Mouse (Mus musculus): Measurements from ENCODE around the gene Brd2. TPM values are rescaled to one million over a fixed set of nuclear protein-coding genes. Genes with fewer than 3 reads are reported as not detected.

The Brd2 gene
- polyA plus RNA-seq, 1 experiment from 2014 or later, result 107 TPM

DNA sequence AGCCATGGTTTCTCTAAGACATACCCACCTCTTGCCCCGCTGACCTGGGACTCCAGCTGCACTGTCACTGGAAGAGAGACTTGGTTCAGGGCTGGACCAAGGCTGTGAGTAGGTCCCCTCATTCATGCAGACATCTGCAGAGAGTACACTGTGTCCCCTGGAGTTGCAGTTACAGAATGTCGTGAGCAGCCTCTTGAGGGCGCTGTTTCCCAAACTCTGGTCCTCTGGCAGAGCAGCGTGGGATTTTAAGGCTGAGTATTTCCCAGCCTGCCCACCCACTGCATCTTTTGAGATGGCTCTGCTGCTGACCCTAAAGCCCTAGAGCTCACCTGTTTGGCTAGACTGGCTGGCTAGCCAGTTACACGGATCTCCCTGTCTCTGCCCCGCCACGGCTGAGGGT, 31.5 kb downstream of the Brd2 start:
- DNase-seq (ENCODE audit: low spot score), result peak; percentile 66

DNA sequence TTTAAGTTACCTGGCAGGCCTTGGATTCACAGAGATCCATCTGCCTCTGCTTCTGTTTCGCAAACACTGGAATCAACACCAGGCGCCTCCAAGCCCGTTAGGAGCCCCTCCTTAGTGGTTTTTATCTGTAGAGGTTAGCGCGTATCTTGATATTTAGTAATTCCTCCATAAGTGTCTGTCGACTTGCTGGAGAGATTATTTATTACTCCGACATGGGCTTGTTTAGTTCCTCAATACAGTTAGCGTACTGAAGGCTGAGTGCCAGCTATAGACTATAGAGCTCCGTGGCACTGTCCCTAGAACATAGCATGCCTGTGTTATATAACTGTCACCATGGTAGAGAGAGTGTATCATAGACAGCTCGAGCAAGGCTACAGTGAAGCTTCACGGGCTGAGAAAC, 34.3 kb downstream of the Brd2 start:
- DNase-seq (ENCODE audit: low spot score), result no peak

DNA sequence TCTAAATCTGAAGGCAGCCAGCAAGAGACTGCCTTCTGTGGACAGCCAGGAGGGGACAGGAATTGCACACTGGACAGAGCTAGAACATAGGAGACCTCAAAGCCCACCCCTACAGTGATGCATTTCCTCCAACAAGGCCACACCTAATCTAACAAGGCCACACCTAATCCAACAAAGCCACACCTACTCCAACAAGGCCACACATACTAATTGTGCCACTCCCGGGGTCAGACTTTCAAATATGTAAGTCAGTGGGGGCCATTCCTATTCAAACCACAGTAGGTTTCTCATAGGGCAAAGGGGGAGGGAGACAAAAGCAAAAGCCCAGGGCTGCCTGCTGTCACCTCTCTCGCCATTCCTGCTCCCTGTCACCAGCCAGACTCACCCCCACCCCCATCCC, 35.0 kb downstream of the Brd2 start:
- DNase-seq (ENCODE audit: low spot score), result no peak

DNA sequence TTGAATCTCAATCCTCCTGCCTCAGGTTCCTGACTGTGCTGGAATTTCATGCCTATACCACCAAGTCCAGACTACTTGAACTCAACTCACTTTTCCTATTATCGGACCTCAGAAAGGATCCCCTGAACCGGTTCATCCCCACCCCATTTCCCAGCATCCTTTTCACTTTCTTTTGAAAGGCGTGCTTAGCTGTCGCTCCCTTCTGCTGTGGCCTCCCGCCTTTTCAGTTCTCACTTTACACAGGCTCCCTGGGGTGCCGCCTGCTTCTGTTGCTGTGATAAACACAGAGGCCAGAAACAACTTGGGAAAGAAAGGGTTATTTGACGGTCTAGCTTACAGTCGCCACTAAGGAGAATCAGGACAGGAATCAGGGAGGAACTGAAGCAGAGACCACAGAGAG, 39.3 kb downstream of the Brd2 start:
- DNase-seq (ENCODE audit: low spot score), result no peak

DNA sequence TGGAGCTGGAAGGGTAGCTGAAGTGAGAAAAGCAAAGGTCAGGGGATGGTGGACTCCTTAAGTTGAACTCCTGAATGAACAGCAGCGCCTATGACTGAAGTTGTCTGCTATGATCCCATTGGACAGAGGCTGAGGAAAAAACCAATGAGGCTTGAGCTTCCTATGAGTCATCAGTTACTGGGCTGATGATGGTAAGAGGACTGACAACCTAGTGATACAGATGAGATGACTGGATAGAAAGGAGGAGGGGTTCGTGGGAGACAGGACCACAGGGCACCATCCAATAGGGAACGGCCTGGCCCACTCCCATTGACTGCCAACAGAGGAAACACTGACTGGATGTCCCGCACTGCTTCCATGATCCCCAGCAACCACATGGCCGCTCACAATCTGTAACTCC, 42.8 kb downstream of the Brd2 start:
- peak; percentile 65 for DNase-seq (ENCODE audit: low spot score)

DNA sequence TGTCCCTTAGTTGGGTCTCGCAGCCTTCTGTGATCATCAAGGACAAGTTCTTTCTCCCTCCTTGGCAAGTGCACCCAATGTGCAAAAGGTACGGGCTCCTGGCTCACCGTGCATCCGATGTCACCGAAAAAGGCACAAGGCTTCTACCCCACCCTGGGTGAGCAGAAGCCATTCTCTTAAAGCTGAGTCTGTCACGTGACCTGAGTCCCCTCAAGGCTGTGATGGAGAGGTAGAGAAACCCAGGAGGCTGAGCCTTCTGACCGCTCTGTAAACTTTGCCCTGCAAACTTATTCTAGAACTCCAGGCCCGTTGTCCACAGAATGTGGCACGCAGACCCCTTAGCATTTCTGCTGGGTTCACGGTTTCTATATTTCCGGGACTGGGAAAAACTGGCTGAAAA, 43.4 kb downstream of the Brd2 start:
- DNase-seq (ENCODE audit: low spot score), result no peak

DNA sequence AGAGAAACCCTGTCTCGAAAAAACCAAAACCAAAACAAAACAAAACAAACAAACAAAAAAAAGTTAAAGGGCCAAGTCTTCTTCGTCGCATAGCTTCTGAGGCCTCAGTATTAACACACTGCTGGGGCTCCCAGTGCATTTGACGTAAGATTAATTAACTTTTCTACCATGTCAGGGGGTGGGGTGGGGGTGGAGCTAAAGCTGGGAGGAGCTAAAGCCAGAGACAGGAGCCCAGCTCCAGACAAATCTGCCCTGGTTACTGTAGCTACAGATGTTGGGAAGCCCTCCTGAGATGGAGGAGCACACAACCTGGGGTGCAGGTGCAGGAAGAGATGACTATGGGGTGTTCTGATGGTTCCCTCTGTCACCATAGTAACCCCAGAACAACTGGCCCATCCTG, 44.3 kb downstream of the Brd2 start:
- no peak for DNase-seq (ENCODE audit: low spot score)

DNA sequence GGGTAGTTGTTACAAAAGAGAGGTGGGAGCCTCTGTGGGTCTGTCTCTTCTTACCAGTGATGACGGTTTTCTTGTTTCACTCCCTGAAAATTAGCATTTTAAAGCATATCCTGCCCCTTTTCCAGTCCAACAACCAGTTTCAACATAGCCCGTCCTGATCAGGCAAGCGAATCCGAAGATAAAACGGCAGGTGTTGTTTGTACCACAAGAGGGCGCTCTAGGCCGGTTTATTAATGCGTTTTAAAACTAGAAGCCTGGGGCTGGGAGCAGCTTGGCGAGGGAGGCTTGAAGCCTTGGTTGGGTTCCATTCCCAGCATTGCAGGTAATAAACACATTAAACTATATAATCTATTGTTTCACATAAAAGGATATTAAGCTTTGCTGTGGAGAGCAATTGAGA, 44.9 kb downstream of the Brd2 start:
- DNase-seq (ENCODE audit: low spot score), result peak; percentile 83

DNA sequence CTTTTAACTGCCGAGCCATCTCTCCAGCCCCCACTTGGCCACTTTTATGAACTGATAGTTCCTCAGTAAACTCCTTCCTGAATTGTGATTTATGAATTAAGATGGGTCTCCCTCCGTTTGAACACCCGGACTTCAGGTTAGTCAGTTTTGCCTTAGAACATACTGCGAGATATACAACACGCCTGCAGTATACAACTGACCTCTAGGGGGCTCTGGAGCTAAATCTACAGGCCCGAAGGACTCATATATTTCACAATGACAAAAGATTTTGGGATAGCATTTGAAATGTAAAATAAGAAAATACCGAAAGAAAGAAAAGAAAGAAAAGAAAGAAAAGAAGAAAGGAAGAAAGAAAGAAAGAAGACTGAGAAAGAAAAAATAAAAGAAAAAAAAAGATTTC, 47.2 kb downstream of the Brd2 start:
- DNase-seq (ENCODE audit: low spot score), result peak; percentile 78

DNA sequence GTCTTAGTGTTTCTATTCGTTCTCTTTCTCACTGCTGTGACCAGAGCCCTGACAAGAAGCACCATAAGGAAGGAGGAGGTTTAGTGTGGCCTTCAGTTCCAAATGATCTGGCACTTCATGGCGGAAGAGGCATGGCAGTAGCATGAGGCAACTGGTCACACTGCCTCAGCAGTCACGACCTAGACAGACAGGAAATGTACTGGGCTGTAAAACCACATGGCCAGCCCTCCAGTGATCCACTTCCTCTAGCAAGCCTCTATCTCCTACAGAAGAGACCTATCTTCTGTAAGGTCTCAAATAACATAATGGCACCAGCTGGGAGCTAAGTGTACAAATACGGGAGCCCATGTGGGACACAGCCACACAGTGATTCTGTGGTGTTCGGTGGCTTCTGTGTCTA, 50.3 kb downstream of the Brd2 start:
- DNase-seq (ENCODE audit: low spot score), result no peak

DNA sequence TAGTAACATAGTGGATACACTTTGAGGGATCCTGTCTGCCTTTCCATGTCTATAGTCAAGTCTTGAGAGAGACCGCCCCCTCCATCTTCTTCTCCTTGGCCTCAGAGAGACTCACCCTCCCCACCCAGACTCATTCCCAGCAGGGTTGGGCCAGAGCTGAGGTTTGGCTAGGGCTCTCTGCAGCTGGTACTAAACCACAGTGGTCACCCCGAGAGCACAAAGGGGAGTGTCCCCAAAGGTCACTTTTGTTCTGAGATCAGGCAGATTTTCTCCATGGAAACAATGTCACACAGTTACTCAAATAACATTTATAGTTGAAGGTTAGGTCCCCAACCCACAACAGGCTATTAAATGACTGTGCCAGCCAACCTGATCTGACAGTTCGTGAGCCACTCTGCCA, 53.6 kb downstream of the Brd2 start:
- DNase-seq (ENCODE audit: low spot score), result no peak

Other genes starting within 250 kb of the Brd2 start
- gene Gm7029, start 248.8 kb downstream of the Brd2 start, polyA plus RNA-seq (2015; fragmentation: Nextera tagmentation; extraction: Ambion mirVana), result not detected in 2 replicates
- gene Kifc1, start 232.0 kb downstream of the Brd2 start, polyA plus RNA-seq (2015; fragmentation: Nextera tagmentation; extraction: Ambion mirVana), result 5.9 and 6.8 TPM in 2 replicates
- gene Platr17, start 217.5 kb downstream of the Brd2 start, polyA plus RNA-seq (2015; fragmentation: Nextera tagmentation; extraction: Ambion mirVana), result 1.6 and 1.9 TPM in 2 replicates
- gene Daxx, start 213.2 kb downstream of the Brd2 start, polyA plus RNA-seq (2015; fragmentation: Nextera tagmentation; extraction: Ambion mirVana), result 62.9 and 67.8 TPM in 2 replicates
- 131 and 140 TPM in 2 replicates for gene Tapbp, start 206.7 kb downstream of the Brd2 start, polyA plus RNA-seq (2015; fragmentation: Nextera tagmentation; extraction: Ambion mirVana)
- gene Zbtb22, start 206.7 kb downstream of the Brd2 start, polyA plus RNA-seq (2015; fragmentation: Nextera tagmentation; extraction: Ambion mirVana), result 13.8 and 14.9 TPM in 2 replicates
- gene Rgl2, start 193.1 kb downstream of the Brd2 start, polyA plus RNA-seq (2015; fragmentation: Nextera tagmentation; extraction: Ambion mirVana), result 37.5 and 42.3 TPM in 2 replicates
- 218 and 225 TPM in 2 replicates for gene Pfdn6, start 182.3 kb downstream of the Brd2 start, polyA plus RNA-seq (2015; fragmentation: Nextera tagmentation; extraction: Ambion mirVana)
- gene Wdr46, start 182.0 kb downstream of the Brd2 start, polyA plus RNA-seq (2015; fragmentation: Nextera tagmentation; extraction: Ambion mirVana), result 20.6 and 25.5 TPM in 2 replicates
- 13.3 and 15.8 TPM in 2 replicates for gene B3galt4, start 171.1 kb downstream of the Brd2 start, polyA plus RNA-seq (2015; fragmentation: Nextera tagmentation; extraction: Ambion mirVana)
- 43.6 and 46.1 TPM in 2 replicates for gene Vps52, start 166.8 kb downstream of the Brd2 start, polyA plus RNA-seq (2015; fragmentation: Nextera tagmentation; extraction: Ambion mirVana)
- gene Rps18, start 166.6 kb downstream of the Brd2 start, polyA plus RNA-seq (2015; fragmentation: Nextera tagmentation; extraction: Ambion mirVana), result 2,265 and 2,338 TPM in 2 replicates
- gene H2-K1, start 122.3 kb downstream of the Brd2 start, polyA plus RNA-seq (2015; fragmentation: Nextera tagmentation; extraction: Ambion mirVana), result 528 and 569 TPM in 2 replicates
- gene Ring1, start 98.0 kb downstream of the Brd2 start, polyA plus RNA-seq (2015; fragmentation: Nextera tagmentation; extraction: Ambion mirVana), result 14.5 and 20.9 TPM in 2 replicates
- 77.4 and 82.2 TPM in 2 replicates for gene H2-Ke6, start 94.6 kb downstream of the Brd2 start, polyA plus RNA-seq (2015; fragmentation: Nextera tagmentation; extraction: Ambion mirVana)
- gene Slc39a7, start 91.0 kb downstream of the Brd2 start, polyA plus RNA-seq (2015; fragmentation: Nextera tagmentation; extraction: Ambion mirVana), result 90.5 and 96.5 TPM in 2 replicates
- 47.1 and 48.9 TPM in 2 replicates for gene Rxrb, start 90.8 kb downstream of the Brd2 start, polyA plus RNA-seq (2015; fragmentation: Nextera tagmentation; extraction: Ambion mirVana)
- 1.1 and 1.5 TPM in 2 replicates for gene Col11a2, start 83.2 kb downstream of the Brd2 start, polyA plus RNA-seq (2015; fragmentation: Nextera tagmentation; extraction: Ambion mirVana)
- 55.0 and 57.1 TPM in 2 replicates for gene H2-Oa, start 30.3 kb downstream of the Brd2 start, polyA plus RNA-seq (2015; fragmentation: Nextera tagmentation; extraction: Ambion mirVana)
- 113 and 114 TPM in 2 replicates for gene H2-DMa, start 3.1 kb downstream of the Brd2 start, polyA plus RNA-seq (2015; fragmentation: Nextera tagmentation; extraction: Ambion mirVana)
- 57.8 and 62.9 TPM in 2 replicates for gene H2-DMb2, start 20.7 kb upstream of the Brd2 start, polyA plus RNA-seq (2015; fragmentation: Nextera tagmentation; extraction: Ambion mirVana)
- gene H2-DMb1, start 30.4 kb upstream of the Brd2 start, polyA plus RNA-seq (2015; fragmentation: Nextera tagmentation; extraction: Ambion mirVana), result 39.8 and 42.2 TPM in 2 replicates
- 81.6 and 87.3 TPM in 2 replicates for gene Tap1, start 64.9 kb upstream of the Brd2 start, polyA plus RNA-seq (2015; fragmentation: Nextera tagmentation; extraction: Ambion mirVana)
- 251 and 261 TPM in 2 replicates for gene Psmb9, start 65.1 kb upstream of the Brd2 start, polyA plus RNA-seq (2015; fragmentation: Nextera tagmentation; extraction: Ambion mirVana)
- gene Psmb8, start 75.1 kb upstream of the Brd2 start, polyA plus RNA-seq (2015; fragmentation: Nextera tagmentation; extraction: Ambion mirVana), result 875 and 899 TPM in 2 replicates
- gene Tap2, start 80.9 kb upstream of the Brd2 start, polyA plus RNA-seq (2015; fragmentation: Nextera tagmentation; extraction: Ambion mirVana), result 140 and 153 TPM in 2 replicates
- 2.6 and 2.8 TPM in 2 replicates for gene H2-Ob, start 116.3 kb upstream of the Brd2 start, polyA plus RNA-seq (2015; fragmentation: Nextera tagmentation; extraction: Ambion mirVana)
- 1,510 and 1,544 TPM in 2 replicates for gene H2-Ab1, start 135.1 kb upstream of the Brd2 start, polyA plus RNA-seq (2015; fragmentation: Nextera tagmentation; extraction: Ambion mirVana)
- gene H2-Aa, start 165.2 kb upstream of the Brd2 start, polyA plus RNA-seq (2015; fragmentation: Nextera tagmentation; extraction: Ambion mirVana), result 991 and 995 TPM in 2 replicates
- gene H2-Eb1, start 183.2 kb upstream of the Brd2 start, polyA plus RNA-seq (2015; fragmentation: Nextera tagmentation; extraction: Ambion mirVana), result 574 and 589 TPM in 2 replicates
- gene H2-Eb2, start 203.0 kb upstream of the Brd2 start, polyA plus RNA-seq (2015; fragmentation: Nextera tagmentation; extraction: Ambion mirVana), result 2.3 and 3.1 TPM in 2 replicates
- 0.22 and 0.27 TPM in 2 replicates for gene Btnl2, start 232.2 kb upstream of the Brd2 start, polyA plus RNA-seq (2015; fragmentation: Nextera tagmentation; extraction: Ambion mirVana)

Data from thymus, postnatal 0 days (tissue).